ENCODE assay signal across 8 mouse cellular contexts in genomic region chr7:45053931-45054510, GRCm38 (mm10). TPM values are rescaled to one million over a fixed set of nuclear protein-coding genes. Genes with fewer than 3 reads are reported as not detected.
DNase-seq lines count a peak whose midpoint lies in the region; ATAC-seq lines count a peak whose summit lies in the region.

No protein-coding gene starts in this region.

- peaks cover 13% of the 10 kb centered on the region for H3K36me3 ChIP-seq in heart, embryonic 15.5 days
- peaks cover 20% of the 10 kb centered on the region for H3K36me3 ChIP-seq in liver, embryonic 15.5 days (replicated peaks)
- H3K36me3 ChIP-seq in neural tube, embryonic 12.5 days: peaks cover 18% of the 10 kb centered on the region

- H3K27ac ChIP-seq in heart, embryonic 15.5 days: peak overlapping the region; percentile 99
- H3K27ac ChIP-seq in liver, embryonic 15.5 days (replicated peaks): peak overlapping the region; percentile 91
- peak overlapping the region; percentile 91 for H3K27ac ChIP-seq in neural tube, embryonic 12.5 days

- peak overlapping the region; percentile 70 for H3K9ac ChIP-seq in heart, embryonic 15.5 days
- peak overlapping the region; percentile 67 for H3K9ac ChIP-seq in liver, embryonic 15.5 days
- H3K9ac ChIP-seq in neural tube, embryonic 12.5 days: peak overlapping the region; percentile 92

- H3K4me3 ChIP-seq in heart, embryonic 15.5 days: peak overlapping the region; percentile 94
- H3K4me3 ChIP-seq in liver, embryonic 15.5 days (replicated peaks): peak overlapping the region; percentile 75
- peak overlapping the region; percentile 87 for H3K4me3 ChIP-seq in neural tube, embryonic 12.5 days

- H3K4me1 ChIP-seq in heart, embryonic 15.5 days (replicated peaks): peaks cover 25% of the 10 kb centered on the region
- H3K4me1 ChIP-seq in liver, embryonic 15.5 days (replicated peaks): peaks cover 51% of the 10 kb centered on the region
- H3K4me1 ChIP-seq in neural tube, embryonic 12.5 days: peaks cover 25% of the 10 kb centered on the region

- H3K27me3 ChIP-seq in heart, embryonic 15.5 days: no peaks in the 10 kb centered on the region
- no peaks in the 10 kb centered on the region for H3K27me3 ChIP-seq in liver, embryonic 15.5 days
- H3K27me3 ChIP-seq in neural tube, embryonic 12.5 days (replicated peaks): no peaks in the 10 kb centered on the region

- under 1% methylated on average over 33 of the region's 33 CpGs for WGBS in heart, embryonic 15.5 days
- WGBS in liver, embryonic 15.5 days (ENCODE audit: insufficient replicate concordance): under 1% methylated on average over 33 of the region's 33 CpGs
- WGBS in neural tube, embryonic 12.5 days: under 1% methylated on average over 33 of the region's 33 CpGs

- ATAC-seq in CD4-positive, CD25-positive, alpha-beta regulatory T cell, adult 4 months: peak; percentile 91
- peak; percentile 95 for ATAC-seq in heart, embryonic 15.5 days (replicated peaks; ENCODE audit: insufficient number of reproducible peaks, insufficient read depth, low FRiP score, low read depth)
- peak; percentile 88 for ATAC-seq in liver, embryonic 15.5 days (ENCODE audit: insufficient read depth)
- ATAC-seq in neural tube, embryonic 12.5 days (ENCODE audit: low FRiP score, low read depth): peak; percentile 86

- peak; percentile 60 for DNase-seq in c-Kit-negative CD71-positive TER-119-positive erythroid progenitor cells, embryonic 14.5 days (ENCODE audit: low read depth, low spot score)
- DNase-seq in fibroblast of lung, adult 2 months (ENCODE audit: low read depth): peak; percentile 96
- peak; percentile 96 to 99 for DNase-seq in kidney, postnatal 36 days
- DNase-seq in telencephalon, adult 2 months (ENCODE audit: low read depth, low spot score): peak; percentile 99

- H3K9me3 ChIP-seq in heart, embryonic 15.5 days (replicated peaks): no peaks in the 10 kb centered on the region
- no peaks in the 10 kb centered on the region for H3K9me3 ChIP-seq in liver, embryonic 15.5 days (replicated peaks)
- H3K9me3 ChIP-seq in neural tube, embryonic 12.5 days: no peaks in the 10 kb centered on the region

- H3K4me2 ChIP-seq in heart, embryonic 15.5 days: peak overlapping the region; percentile 98
- peak overlapping the region; percentile 94 for H3K4me2 ChIP-seq in liver, embryonic 15.5 days
- peak overlapping the region; percentile 91 for H3K4me2 ChIP-seq in neural tube, embryonic 12.5 days (replicated peaks)

RNA-seq across cellular contexts. Expression of gene Prr12, which starts 1.3 kb away (rescaled TPM):
- polyA plus RNA-seq in CD4-positive, CD25-positive, alpha-beta regulatory T cell, adult 4 months (2017; shearing (Covaris generic)): 10 to 100 TPM; 10.8 to 10.9 TPM
- 5.0 and 7.6 TPM in 2 replicates for polyA plus RNA-seq in heart, embryonic 15.5 days (2015; fragmentation: Nextera tagmentation; extraction: Ambion mirVana)
- 2.1 and 2.3 TPM in 2 replicates for polyA plus RNA-seq in liver, embryonic 15.5 days (2015; fragmentation: Nextera tagmentation; extraction: Ambion mirVana)
- polyA plus RNA-seq in neural tube, embryonic 12.5 days (2016; fragmentation: Nextera tagmentation; extraction: Ambion mirVana): 11.8 and 14.0 TPM in 2 replicates

RNA-seq across cellular contexts. Expression of gene Nosip, which starts 8.2 kb away (rescaled TPM):
- 100 to 1,000 TPM; 158 to 199 TPM for polyA plus RNA-seq in CD4-positive, CD25-positive, alpha-beta regulatory T cell, adult 4 months (2017; shearing (Covaris generic))
- 42.4 and 54.8 TPM in 2 replicates for polyA plus RNA-seq in heart, embryonic 15.5 days (2015; fragmentation: Nextera tagmentation; extraction: Ambion mirVana)
- polyA plus RNA-seq in liver, embryonic 15.5 days (2015; fragmentation: Nextera tagmentation; extraction: Ambion mirVana): 25.9 and 27.4 TPM in 2 replicates
- 56.5 and 63.0 TPM in 2 replicates for polyA plus RNA-seq in neural tube, embryonic 12.5 days (2016; fragmentation: Nextera tagmentation; extraction: Ambion mirVana)

RNA-seq across cellular contexts. Expression of gene Prrg2, which starts 8.5 kb away (rescaled TPM):
- polyA plus RNA-seq in CD4-positive, CD25-positive, alpha-beta regulatory T cell, adult 4 months (2017; shearing (Covaris generic)): 1 to 10 TPM; 1.7 to 2.8 TPM
- 12.9 and 15.9 TPM in 2 replicates for polyA plus RNA-seq in heart, embryonic 15.5 days (2015; fragmentation: Nextera tagmentation; extraction: Ambion mirVana)
- polyA plus RNA-seq in liver, embryonic 15.5 days (2015; fragmentation: Nextera tagmentation; extraction: Ambion mirVana): 8.5 and 9.0 TPM in 2 replicates
- polyA plus RNA-seq in neural tube, embryonic 12.5 days (2016; fragmentation: Nextera tagmentation; extraction: Ambion mirVana): 15.2 and 17.9 TPM in 2 replicates

RNA-seq across cellular contexts. Expression of gene Rras, which starts 36.3 kb away (rescaled TPM):
- 1 to 10 TPM; 2.0 to 3.9 TPM for polyA plus RNA-seq in CD4-positive, CD25-positive, alpha-beta regulatory T cell, adult 4 months (2017; shearing (Covaris generic))
- 76.4 and 80.8 TPM in 2 replicates for polyA plus RNA-seq in heart, embryonic 15.5 days (2015; fragmentation: Nextera tagmentation; extraction: Ambion mirVana)
- 20.8 and 23.6 TPM in 2 replicates for polyA plus RNA-seq in liver, embryonic 15.5 days (2015; fragmentation: Nextera tagmentation; extraction: Ambion mirVana)
- polyA plus RNA-seq in neural tube, embryonic 12.5 days (2016; fragmentation: Nextera tagmentation; extraction: Ambion mirVana): 16.8 and 18.4 TPM in 2 replicates

RNA-seq across cellular contexts. Expression of gene Scaf1, which starts 37.9 kb away (rescaled TPM):
- polyA plus RNA-seq in CD4-positive, CD25-positive, alpha-beta regulatory T cell, adult 4 months (2017; shearing (Covaris generic)): 1 to 10 TPM; 7.0 to 9.3 TPM
- polyA plus RNA-seq in heart, embryonic 15.5 days (2015; fragmentation: Nextera tagmentation; extraction: Ambion mirVana): 25.1 and 32.5 TPM in 2 replicates
- 10.4 and 11.9 TPM in 2 replicates for polyA plus RNA-seq in liver, embryonic 15.5 days (2015; fragmentation: Nextera tagmentation; extraction: Ambion mirVana)
- polyA plus RNA-seq in neural tube, embryonic 12.5 days (2016; fragmentation: Nextera tagmentation; extraction: Ambion mirVana): 47.2 and 47.3 TPM in 2 replicates

Comparison
In these comparisons a context has a peak if more than half of its experiments do, and no peak if none do; other contexts are left out.
1. Peak in every context shown above with its lines: DNase-seq, ATAC-seq, H3K4me3 ChIP-seq and H3K27ac ChIP-seq.